Mouse (Mus musculus) hindbrain, embryonic 10.5 days (tissue): ENCODE data around the gene Mreg. TPM values are rescaled to one million over a fixed set of nuclear protein-coding genes. Genes with fewer than 3 reads are reported as not detected.
"Not testable (repeated sequence)": the region's sequence is repeated elsewhere in the genome, so short reads cannot be mapped to it uniquely, and the experiment has no call there.

Experiments
- DNase-seq: peaks from one replicate; pipeline ENCODE4 v3.0.0-alpha.2; 2017; ENCODE audit warnings: low spot score
- H3K27ac ChIP-seq: fragments of 300-500 bp; sonication (generic); 2 replicates; pipeline ENCODE4 v1.5.1; 2016; ENCODE audit warnings: mild to moderate bottlenecking, moderate library complexity
- H3K27me3 ChIP-seq: fragments of 300-500 bp; sonication (generic); 2 replicates; pipeline ENCODE4 v1.6.1; 2016; ENCODE audit warnings: mild to moderate bottlenecking; ENCODE audit not compliant: poor library complexity, insufficient read depth, severe bottlenecking
- H3K36me3 ChIP-seq: fragments of 300-500 bp; sonication (generic); 2 replicates; pipeline ENCODE4 v1.6.1; 2016; ENCODE audit warnings: mild to moderate bottlenecking, moderate library complexity
- H3K4me1 ChIP-seq: fragments of 300-500 bp; sonication (generic); replicated peaks from 2 replicates; pipeline ENCODE4 v1.6.1; 2016; ENCODE audit warnings: mild to moderate bottlenecking
- H3K4me3 ChIP-seq: fragments of 300-500 bp; sonication (generic); 2 replicates; pipeline ENCODE4 v1.5.1; 2016; ENCODE audit warnings: mild to moderate bottlenecking, moderate library complexity
- H3K9me3 ChIP-seq: fragments of 300-500 bp; sonication (generic); 2 replicates; pipeline ENCODE4 v1.6.1; 2016; ENCODE audit warnings: mild to moderate bottlenecking, moderate library complexity
- WGBS: fragments of 180-500 bp; shearing (Covaris S2); methylation state at CpG from one replicate; pipeline ENCODE4 v1.1.7; 2016; 5-methylcytosine and 5-hydroxymethylcytosine counted together
- polyA plus RNA-seq: library from polyadenylated mRNA; unstranded; fragments of >200 nt; fragmentation: Nextera tagmentation; extraction: Ambion mirVana; gene quantifications from 2 replicates; pipeline ENCODE4 v1.2.1, GENCODE M21; 2016

Gene Mreg
- 12.3 and 27.2 TPM in 2 replicates for polyA plus RNA-seq

GRCm38 (mm10) chr1:72211701-72212699, at the start of gene Mreg:
TSS of gene Mreg (minus strand) at chr1:72212307.
- H3K4me3 ChIP-seq = peak within 1 kb of the TSS; percentile 77
- WGBS = 1% methylated on average over 71 of the region's 89 CpGs
- peak within 1 kb of the TSS; percentile 87 for H3K27ac ChIP-seq
- peaks cover 7% of the 10 kb centered on the region for H3K27me3 ChIP-seq
- peak; percentile 75 for DNase-seq
- no peaks in the 10 kb centered on the region for H3K9me3 ChIP-seq
- H3K36me3 ChIP-seq = no peaks in the 10 kb centered on the region
- H3K4me1 ChIP-seq = peaks cover 25% of the 10 kb centered on the region

GRCm38 (mm10) chr1:72256381-72257256, 44.5 kb upstream of the Mreg start:
- H3K9me3 ChIP-seq = no peaks in the 10 kb centered on the region
- WGBS = 83% methylated on average over 9 of the region's 9 CpGs
- DNase-seq = no peak

GRCm38 (mm10) chr1:72255854-72256175, 43.7 kb upstream of the Mreg start:
- WGBS = 43% methylated on average over 11 of the region's 11 CpGs
- Histone ChIP-seq H3K36me3 (no peaks in the 10 kb centered on the region), H3K4me1 (peaks cover 38% of the 10 kb centered on the region), H3K9me3 (no peaks in the 10 kb centered on the region), H3K27ac (peak overlapping the region; percentile 81), H3K4me3 (peak overlapping the region; percentile 54), H3K27me3 (no peaks in the 10 kb centered on the region)
- DNase-seq = no peak

More at GRCm38 (mm10) chr1:72256381-72257256, 44.5 kb upstream of the Mreg start:
- Histone ChIP-seq H3K27me3 (no peaks in the 10 kb centered on the region), H3K4me3 (no peak overlapping the region), H3K36me3 (peaks cover 2% of the 10 kb centered on the region; the same call in 1 of the 2 replicates), H3K27ac (no peak overlapping the region), H3K4me1 (peaks cover 38% of the 10 kb centered on the region)

- peak overlapping the region; percentile 99 for H3K27ac ChIP-seq
- no peaks in the 10 kb centered on the region for H3K9me3 ChIP-seq
- peak overlapping the region; percentile 54 for H3K4me3 ChIP-seq
- no peaks in the 10 kb centered on the region for H3K36me3 ChIP-seq
- DNase-seq = peak; percentile 87
- H3K4me1 ChIP-seq = peaks cover 38% of the 10 kb centered on the region
- WGBS = 9% methylated on average over 15 of the region's 15 CpGs
- H3K27me3 ChIP-seq = no peaks in the 10 kb centered on the region
These were observed 43.2 kb upstream of the Mreg start for GRCm38 (mm10) chr1:72255062-72255853.

GRCm38 (mm10) chr1:72254545-72255061, 42.5 kb upstream of the Mreg start:
- H3K4me1 ChIP-seq = peaks cover 34% of the 10 kb centered on the region
- no peaks in the 10 kb centered on the region for H3K9me3 ChIP-seq
- no peaks in the 10 kb centered on the region for H3K36me3 ChIP-seq
- H3K4me3 ChIP-seq = peak overlapping the region; percentile 54
- peak overlapping the region; percentile 99 for H3K27ac ChIP-seq
- peak; percentile 93 for DNase-seq
- no peaks in the 10 kb centered on the region for H3K27me3 ChIP-seq
- WGBS = 2% methylated on average over 35 of the region's 35 CpGs

- Histone ChIP-seq H3K4me1 (peaks cover 28% of the 10 kb centered on the region), H3K27me3 (no peaks in the 10 kb centered on the region), H3K36me3 (no peaks in the 10 kb centered on the region), H3K4me3 (peak overlapping the region; percentile 54), H3K9me3 (no peaks in the 10 kb centered on the region), H3K27ac (peak overlapping the region; percentile 99)
- DNase-seq = no peak
- 36% methylated on average over 11 of the region's 11 CpGs for WGBS
These were observed 41.9 kb upstream of the Mreg start for GRCm38 (mm10) chr1:72253881-72254491.

- no peak for DNase-seq
- WGBS = 83% methylated on average over 1 of the region's 1 CpGs
These were observed 39.7 kb upstream of the Mreg start for GRCm38 (mm10) chr1:72251806-72252205.

GRCm38 (mm10) chr1:72248226-72248737, 36.2 kb upstream of the Mreg start:
- not testable (repeated sequence) for H3K36me3 ChIP-seq, H3K27ac ChIP-seq, H3K27me3 ChIP-seq, DNase-seq, H3K4me1 ChIP-seq, H3K9me3 ChIP-seq, H3K4me3 ChIP-seq
- WGBS = 49% methylated on average over 9 of the region's 9 CpGs

More at GRCm38 (mm10) chr1:72251806-72252205, 39.7 kb upstream of the Mreg start:
- Histone ChIP-seq H3K4me3 (no peak overlapping the region), H3K27ac (no peak overlapping the region), H3K27me3 (no peaks in the 10 kb centered on the region), H3K4me1 (peaks cover 24% of the 10 kb centered on the region), H3K9me3 (no peaks in the 10 kb centered on the region), H3K36me3 (no peaks in the 10 kb centered on the region)

GRCm38 (mm10) chr1:72244317-72245036, 32.4 kb upstream of the Mreg start:
- peak; percentile 73 for DNase-seq
- WGBS = under 1% methylated on average over 12 of the region's 12 CpGs
- H3K36me3 ChIP-seq = no peaks in the 10 kb centered on the region
- H3K4me3 ChIP-seq = peak overlapping the region; percentile 59; the same call in 1 of the 2 replicates
- 0 out of 2 replicates have a peak, but pooled peaks cover 2% of the 10 kb centered on the region for H3K4me1 ChIP-seq
- no peaks in the 10 kb centered on the region for H3K9me3 ChIP-seq
- no peaks in the 10 kb centered on the region for H3K27me3 ChIP-seq
- no peak overlapping the region for H3K27ac ChIP-seq

GRCm38 (mm10) chr1:72243656-72244316, 31.7 kb upstream of the Mreg start:
- Histone ChIP-seq H3K27me3 (no peaks in the 10 kb centered on the region), H3K27ac (peak overlapping the region; percentile 100), H3K4me1 (0 out of 2 replicates have a peak, but pooled peaks cover 2% of the 10 kb centered on the region), H3K4me3 (peak overlapping the region; percentile 59), H3K36me3 (no peaks in the 10 kb centered on the region), H3K9me3 (no peaks in the 10 kb centered on the region)
- peak; percentile 96 for DNase-seq
- under 1% methylated on average over 47 of the region's 47 CpGs for WGBS
